Mouse (Mus musculus) megakaryocyte, embryonic 14.5 days (primary cell): ENCODE measurements around the gene Usb1. TPM values are rescaled to one million over a fixed set of nuclear protein-coding genes. Genes with fewer than 3 reads are reported as not detected.
"Not testable (repeated sequence)": the region's sequence is repeated elsewhere in the genome, so short reads cannot be mapped to it uniquely, and the experiment has no call there.

ENCODE experiments used
- H3K27me3 ChIP-seq: replicated peaks from 2 replicates; pipeline ENCODE3; 2012; ENCODE audit warnings: inconsistent platforms
- H3K36me3 ChIP-seq: replicated peaks from 2 replicates; pipeline ENCODE3; 2012; ENCODE audit warnings: low read length, inconsistent platforms, mixed read lengths
- H3K4me1 ChIP-seq: 2 replicates; pipeline ENCODE4 v1.6.1; 2012; ENCODE audit warnings: inconsistent platforms
- H3K4me3 ChIP-seq: replicated peaks from 2 replicates; pipeline ENCODE3; 2012; ENCODE audit warnings: moderate library complexity, mild to moderate bottlenecking, inconsistent platforms
- H3K9me3 ChIP-seq: 2 replicates; pipeline ENCODE4 v1.6.1; 2012; ENCODE audit warnings: inconsistent platforms
- FLI1 ChIP-seq: IDR thresholded peaks from 2 replicates; pipeline ENCODE4 v1.6.1; 2012; ENCODE audit warnings: low read length, inconsistent platforms, mixed read lengths
- GATA1 ChIP-seq: IDR thresholded peaks from 3 replicates; pipeline ENCODE4 v1.6.1; 2012; ENCODE audit warnings: mixed read lengths, low read length, inconsistent platforms, borderline replicate concordance
- polyA plus RNA-seq: library from polyadenylated mRNA; stranded (reverse); fragments of >175 nt; gene quantifications from 2 replicates; pipeline ENCODE4 v1.2.3, GENCODE M21; 2012; ENCODE audit warnings: low replicate concordance; ENCODE audit not compliant: insufficient read depth

Gene Usb1
- polyA plus RNA-seq, 1 experiment = 14.1 TPM

- TF ChIP-seq FLI1 (no peak), GATA1 (no peak)
- Histone ChIP-seq H3K36me3 (no peaks in the 10 kb centered on the region), H3K4me1 (peaks cover 11% of the 10 kb centered on the region), H3K9me3 (no peaks in the 10 kb centered on the region), H3K4me3 (no peak overlapping the region), H3K27me3 (peaks cover 76% of the 10 kb centered on the region)
Observed at GRCm38 (mm10) chr8:95369581-95370326, 37.7 kb downstream of the Usb1 start.

DNA sequence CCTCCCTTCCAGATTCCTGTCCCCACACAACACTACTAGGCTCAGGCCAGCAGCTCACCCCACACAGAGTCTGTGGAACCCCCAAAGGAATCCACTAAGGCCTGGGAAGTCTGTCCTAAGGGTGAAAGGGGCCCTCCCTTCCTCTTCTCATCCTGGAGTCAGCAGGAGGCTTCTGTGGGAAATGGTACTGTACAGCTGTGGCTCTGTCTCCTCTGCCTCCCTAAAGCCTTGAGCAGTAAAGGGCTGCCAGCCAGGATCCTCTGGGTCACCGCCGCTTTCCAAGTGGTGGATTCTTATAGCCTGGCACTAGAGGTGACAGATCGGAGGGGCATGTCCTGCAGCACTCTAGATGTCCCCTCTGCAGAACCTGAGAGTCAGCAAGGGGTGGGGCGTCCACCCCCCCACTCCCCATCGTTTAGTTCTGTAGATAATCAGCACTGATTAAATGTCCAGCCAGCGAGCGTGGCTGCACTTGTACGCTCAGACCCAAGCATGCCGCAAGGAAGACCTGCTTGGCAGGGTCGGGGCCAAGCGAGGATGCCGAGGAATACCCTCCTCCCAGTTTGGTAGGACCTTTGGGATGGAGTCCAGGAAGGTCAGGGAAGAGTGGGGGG lies 41.4 kb downstream of the Usb1 start:
- Histone ChIP-seq H3K27me3 (peaks cover 91% of the 10 kb centered on the region), H3K4me3 (no peak overlapping the region), H3K9me3 (no peaks in the 10 kb centered on the region), H3K36me3 (no peaks in the 10 kb centered on the region), H3K4me1 (peaks cover 8% of the 10 kb centered on the region)
- no peak for TF ChIP-seq GATA1
- TF ChIP-seq FLI1 = no peak

DNA sequence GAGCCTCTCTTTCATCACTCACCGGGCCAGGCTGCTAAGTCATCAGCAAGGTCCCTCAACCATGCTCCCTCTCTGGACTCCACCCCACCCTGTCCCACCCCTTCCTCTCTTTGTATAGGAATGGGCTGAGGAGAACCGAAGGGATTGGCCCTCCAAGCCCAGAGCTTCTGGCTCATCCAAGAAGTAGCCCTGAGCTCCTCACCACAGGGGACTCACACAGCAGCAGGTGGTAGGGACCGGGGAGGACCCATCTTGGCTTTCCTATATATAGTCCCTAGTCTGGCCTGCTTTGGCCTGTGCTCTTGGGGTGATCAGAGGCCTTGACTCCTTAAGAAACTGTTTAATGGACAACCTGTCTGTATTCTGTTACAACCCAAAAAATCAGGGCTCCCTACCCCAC lies 42.3 kb downstream of the Usb1 start:
- Histone ChIP-seq H3K27me3 (peaks cover 81% of the 10 kb centered on the region), H3K9me3 (peaks cover 6% of the 10 kb centered on the region), H3K36me3 (no peaks in the 10 kb centered on the region), H3K4me1 (peaks cover 8% of the 10 kb centered on the region), H3K4me3 (no peak overlapping the region)
- no peak for TF ChIP-seq GATA1
- TF ChIP-seq FLI1 = no peak

GRCm38 (mm10) chr8:95375374-95375930 lies 43.4 kb downstream of the Usb1 start:
- H3K36me3 ChIP-seq = no peaks in the 10 kb centered on the region
- H3K4me3 ChIP-seq = no peak overlapping the region
- no peak for TF ChIP-seq FLI1
- H3K27me3 ChIP-seq = peaks cover 71% of the 10 kb centered on the region
- peaks cover 8% of the 10 kb centered on the region for H3K4me1 ChIP-seq
- H3K9me3 ChIP-seq = peaks cover 6% of the 10 kb centered on the region

DNA sequence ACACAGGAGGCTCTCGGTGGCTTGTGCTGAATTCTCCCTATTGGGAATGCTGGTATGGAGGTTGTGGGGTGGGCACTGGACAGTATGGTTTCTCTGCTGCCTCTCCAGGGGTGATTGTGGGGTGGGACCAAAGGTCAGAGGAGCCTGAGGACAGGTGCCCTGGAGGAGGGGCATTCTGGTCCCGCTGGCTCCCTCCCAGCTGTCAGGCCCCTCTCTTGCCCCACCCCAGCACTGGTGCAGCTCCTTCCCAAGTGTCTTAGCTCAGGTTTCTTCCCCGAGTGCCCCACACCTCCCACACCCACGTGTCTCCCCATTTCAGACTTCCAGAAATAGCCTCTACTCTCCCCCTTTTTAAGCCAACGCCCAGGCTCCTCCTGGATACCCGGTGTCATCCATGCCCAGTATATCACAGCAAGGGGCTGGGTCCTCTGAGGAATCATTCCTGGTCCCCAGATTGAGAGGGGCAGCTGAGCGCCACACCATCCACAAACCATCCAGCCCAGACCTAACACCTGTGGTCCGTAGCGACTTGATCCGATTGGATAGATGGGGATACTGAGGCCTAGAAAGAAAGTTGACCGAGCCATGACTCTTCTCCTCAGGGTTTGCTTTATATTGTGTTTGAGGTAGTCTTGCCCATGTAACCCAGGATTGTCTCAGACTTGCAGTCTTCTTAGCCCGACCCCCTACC lies 44.4 kb downstream of the Usb1 start:
- H3K9me3 ChIP-seq = peaks cover 6% of the 10 kb centered on the region
- H3K4me1 ChIP-seq = peaks cover 12% of the 10 kb centered on the region; the same call in 1 of the 2 replicates
- no peak for TF ChIP-seq GATA1
- no peak for TF ChIP-seq FLI1
- H3K4me3 ChIP-seq = no peak overlapping the region
- H3K36me3 ChIP-seq = no peaks in the 10 kb centered on the region
- peaks cover 63% of the 10 kb centered on the region for H3K27me3 ChIP-seq

GRCm38 (mm10) chr8:95377101-95377500 lies 45.0 kb downstream of the Usb1 start:
- Histone ChIP-seq H3K4me1 (peaks cover 12% of the 10 kb centered on the region; the same call in 1 of the 2 replicates), H3K36me3 (no peaks in the 10 kb centered on the region), H3K4me3 (no peak overlapping the region), H3K27me3 (peaks cover 57% of the 10 kb centered on the region), H3K9me3 (peaks cover 6% of the 10 kb centered on the region)
- TF ChIP-seq FLI1 = no peak
- TF ChIP-seq GATA1 = no peak

- TF ChIP-seq GATA1 (no peak), FLI1 (no peak)
- peaks cover 12% of the 10 kb centered on the region; the same call in 1 of the 2 replicates for H3K4me1 ChIP-seq
- peaks cover 51% of the 10 kb centered on the region for H3K27me3 ChIP-seq
- H3K9me3 ChIP-seq = peaks cover 6% of the 10 kb centered on the region
- H3K36me3 ChIP-seq = no peaks in the 10 kb centered on the region
- H3K4me3 ChIP-seq = no peak overlapping the region
Observed at GRCm38 (mm10) chr8:95377863-95378291, 45.8 kb downstream of the Usb1 start.

- H3K4me3 ChIP-seq, H3K36me3 ChIP-seq, H3K9me3 ChIP-seq: not testable (repeated sequence)
- H3K27me3 ChIP-seq = peaks cover 41% of the 10 kb centered on the region
- H3K4me1 ChIP-seq = peaks cover 12% of the 10 kb centered on the region; the same call in 1 of the 2 replicates
Observed at GRCm38 (mm10) chr8:95378928-95379327, 46.8 kb downstream of the Usb1 start.

- no peak overlapping the region for H3K4me3 ChIP-seq
- H3K36me3 ChIP-seq = no peaks in the 10 kb centered on the region
- H3K4me1 ChIP-seq = peaks cover 12% of the 10 kb centered on the region; the same call in 1 of the 2 replicates
Observed at GRCm38 (mm10) chr8:95380953-95381352, 48.9 kb downstream of the Usb1 start.

GRCm38 (mm10) chr8:95381595-95381994 lies 49.5 kb downstream of the Usb1 start:
- H3K36me3 ChIP-seq = no peaks in the 10 kb centered on the region
- peaks cover 22% of the 10 kb centered on the region for H3K27me3 ChIP-seq
- no peak overlapping the region for H3K4me3 ChIP-seq
- TF ChIP-seq GATA1 = no peak
- peaks cover 12% of the 10 kb centered on the region; the same call in 1 of the 2 replicates for H3K4me1 ChIP-seq
- peaks cover 12% of the 10 kb centered on the region for H3K9me3 ChIP-seq

More at GRCm38 (mm10) chr8:95380953-95381352, 48.9 kb downstream of the Usb1 start:
- Histone ChIP-seq H3K27me3 (peaks cover 27% of the 10 kb centered on the region), H3K9me3 (peaks cover 12% of the 10 kb centered on the region)
- TF ChIP-seq FLI1 (no peak), GATA1 (no peak)
